Mouse (Mus musculus): Measurements from ENCODE around the gene Olfr1441. TPM values are rescaled to one million over a fixed set of nuclear protein-coding genes. Genes with fewer than 3 reads are reported as not detected.

The Olfr1441 gene
- not detected in 2 replicates for polyA plus RNA-seq (2012; rRNA removed)

DNA sequence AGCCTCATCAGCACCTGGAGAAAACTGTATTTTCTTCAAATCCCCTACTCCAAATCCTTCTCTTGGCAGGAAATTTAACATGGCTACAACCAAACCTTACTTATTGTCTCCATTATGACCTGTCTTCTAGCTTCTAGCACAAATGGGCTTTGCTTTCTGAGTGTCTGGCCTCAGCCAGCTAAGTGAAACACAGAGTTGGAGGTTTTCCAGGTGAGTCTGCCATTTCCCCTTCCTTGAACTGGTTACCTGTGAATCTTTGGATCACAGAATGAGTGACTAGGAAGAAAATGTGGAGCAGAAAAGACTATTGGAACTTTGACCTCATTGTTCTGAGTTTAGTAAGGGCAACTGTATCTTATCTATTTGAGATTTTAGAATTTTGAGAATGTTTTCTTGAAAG, at the start of gene Olfr1441:
Gene Olfr1441, plus strand, starts transcription at position 73 of the 400 bp plus-strand sequence.
- H3K36me3 ChIP-seq (ENCODE audit: control insufficient read depth, insufficient read depth, low read length), result no peaks in the 10 kb centered on the region
- H3K4me1 ChIP-seq (ENCODE audit: control insufficient read depth, insufficient read depth, insufficient read length), result no peaks in the 10 kb centered on the region
- no peak within 1 kb of the TSS for H3K4me3 ChIP-seq (ENCODE audit: extremely low read depth, insufficient read depth, insufficient read length)
- H3K27me3 ChIP-seq (ENCODE audit: control insufficient read depth, insufficient read depth, low read length), result no peaks in the 10 kb centered on the region
- TF ChIP-seq POLR2A (IDR thresholded peaks at IDR 0.05; ENCODE audit: low read depth, low read length) (no peak), CTCF (IDR thresholded peaks at IDR 0.05; ENCODE audit: extremely low read depth, insufficient read depth, insufficient read length, insufficient replicate concordance) (no peak)
- no peak for DNase-seq (ENCODE audit: low read depth in 1 of 2, low spot score in 2 of 2)
- no peak within 1 kb of the TSS for H3K27ac ChIP-seq (ENCODE audit: insufficient read depth, low read length)

DNA sequence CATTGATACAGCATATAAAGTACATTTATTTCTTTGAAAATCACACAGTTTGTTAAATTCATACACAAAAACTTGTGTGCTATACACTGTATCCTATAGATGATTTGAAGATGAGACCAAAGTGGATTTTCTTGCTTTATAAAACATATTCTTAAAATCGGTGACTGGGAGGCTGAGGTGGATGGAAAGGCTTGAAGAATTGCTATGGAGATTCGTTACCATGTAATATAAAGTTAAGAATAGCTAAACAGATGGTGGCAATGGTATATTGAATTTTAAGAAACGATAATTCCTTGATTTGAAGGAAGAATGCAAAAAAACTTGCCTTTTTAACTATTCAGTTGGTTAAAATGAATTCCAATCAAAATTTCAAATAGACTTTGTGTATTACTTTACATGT, 44.2 kb upstream of the Olfr1441 start:
- H3K4me3 ChIP-seq (ENCODE audit: extremely low read depth, insufficient read depth, insufficient read length), result no peak overlapping the region
- DNase-seq (ENCODE audit: low read depth in 1 of 2, low spot score in 2 of 2), result no peak
- no peaks in the 10 kb centered on the region for H3K27me3 ChIP-seq (ENCODE audit: control insufficient read depth, insufficient read depth, low read length)
- no peak overlapping the region for H3K27ac ChIP-seq (ENCODE audit: insufficient read depth, low read length)
- TF ChIP-seq POLR2A (IDR thresholded peaks at IDR 0.05; ENCODE audit: low read depth, low read length) (no peak), CTCF (IDR thresholded peaks at IDR 0.05; ENCODE audit: extremely low read depth, insufficient read depth, insufficient read length, insufficient replicate concordance) (no peak)
- WGBS, result 75% methylated on average over 3 of the region's 3 CpGs
- H3K36me3 ChIP-seq (ENCODE audit: control insufficient read depth, insufficient read depth, low read length), result no peaks in the 10 kb centered on the region
- no peaks in the 10 kb centered on the region for H3K4me1 ChIP-seq (ENCODE audit: control insufficient read depth, insufficient read depth, insufficient read length)

DNA sequence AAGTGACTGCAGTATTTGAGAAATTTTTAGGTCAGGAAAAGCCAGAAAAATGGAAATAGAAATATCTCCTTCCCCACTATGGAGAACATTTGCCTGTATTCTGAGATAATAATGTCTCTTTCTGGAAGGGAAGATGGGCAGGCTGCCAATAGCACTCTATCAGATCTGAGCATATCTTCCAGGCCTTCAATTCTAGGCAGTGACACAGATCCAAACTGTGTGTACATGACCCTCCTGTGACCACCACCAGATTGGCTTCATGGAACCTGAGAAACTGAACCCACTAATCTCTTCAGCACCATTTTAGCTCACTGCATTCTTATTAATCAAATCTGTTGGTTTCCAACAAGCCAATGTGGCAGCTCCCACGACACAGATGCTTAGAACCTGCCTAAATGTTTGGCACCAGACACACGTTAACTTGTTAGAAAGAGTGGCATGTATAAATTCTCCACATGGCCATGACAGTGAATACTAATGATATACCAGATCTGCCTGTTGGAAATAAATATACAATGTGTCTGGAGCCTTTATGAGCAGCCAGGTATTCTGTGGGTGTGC, 42.7 kb upstream of the Olfr1441 start:
- no peaks in the 10 kb centered on the region for H3K36me3 ChIP-seq (ENCODE audit: control insufficient read depth, insufficient read depth, low read length)
- no peaks in the 10 kb centered on the region for H3K27me3 ChIP-seq (ENCODE audit: control insufficient read depth, insufficient read depth, low read length)
- H3K4me3 ChIP-seq (ENCODE audit: extremely low read depth, insufficient read depth, insufficient read length), result no peak overlapping the region
- DNase-seq (ENCODE audit: low read depth in 1 of 2, low spot score in 2 of 2), result no peak
- no peaks in the 10 kb centered on the region for H3K4me1 ChIP-seq (ENCODE audit: control insufficient read depth, insufficient read depth, insufficient read length)
- H3K27ac ChIP-seq (ENCODE audit: insufficient read depth, low read length), result no peak overlapping the region
- 74% methylated on average over 2 of the region's 2 CpGs for WGBS
- TF ChIP-seq POLR2A (IDR thresholded peaks at IDR 0.05; ENCODE audit: low read depth, low read length) (no peak), CTCF (IDR thresholded peaks at IDR 0.05; ENCODE audit: extremely low read depth, insufficient read depth, insufficient read length, insufficient replicate concordance) (no peak)

DNA sequence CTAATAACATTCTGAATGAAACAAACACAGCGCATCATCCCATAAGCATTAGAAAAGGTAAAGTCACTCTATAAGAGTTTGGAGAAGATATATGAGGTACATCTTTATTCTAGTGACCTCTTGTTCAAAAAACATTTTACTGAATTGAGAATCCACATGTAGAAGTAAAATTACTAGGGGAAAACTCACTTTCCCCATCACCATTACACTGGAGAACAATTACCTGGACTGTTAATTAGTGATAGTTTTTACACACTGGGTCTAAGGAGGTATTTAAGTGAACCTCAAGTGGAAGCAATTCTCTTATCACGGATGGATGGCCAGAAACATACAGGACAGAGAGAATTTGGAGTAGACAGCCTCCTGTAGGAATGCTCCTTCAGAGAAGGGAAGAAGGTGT, 30.3 kb upstream of the Olfr1441 start, which contains the start of gene Olfr1440:
Gene Olfr1440, plus strand, starts transcription at position 301 of the 400 bp plus-strand sequence.
- no peak for DNase-seq (ENCODE audit: low read depth in 1 of 2, low spot score in 2 of 2)
- WGBS, result 84% methylated on average over 2 of the region's 2 CpGs
- Histone ChIP-seq H3K27ac (ENCODE audit: insufficient read depth, low read length) (no peak within 1 kb of the TSS), H3K4me1 (ENCODE audit: control insufficient read depth, insufficient read depth, insufficient read length) (no peaks in the 10 kb centered on the region), H3K4me3 (ENCODE audit: extremely low read depth, insufficient read depth, insufficient read length) (no peak within 1 kb of the TSS), H3K27me3 (ENCODE audit: control insufficient read depth, insufficient read depth, low read length) (no peaks in the 10 kb centered on the region), H3K36me3 (ENCODE audit: control insufficient read depth, insufficient read depth, low read length) (no peaks in the 10 kb centered on the region)
- no peak for TF ChIP-seq POLR2A (IDR thresholded peaks at IDR 0.05; ENCODE audit: low read depth, low read length)
- no peak for TF ChIP-seq CTCF (IDR thresholded peaks at IDR 0.05; ENCODE audit: extremely low read depth, insufficient read depth, insufficient read length, insufficient replicate concordance)

DNA sequence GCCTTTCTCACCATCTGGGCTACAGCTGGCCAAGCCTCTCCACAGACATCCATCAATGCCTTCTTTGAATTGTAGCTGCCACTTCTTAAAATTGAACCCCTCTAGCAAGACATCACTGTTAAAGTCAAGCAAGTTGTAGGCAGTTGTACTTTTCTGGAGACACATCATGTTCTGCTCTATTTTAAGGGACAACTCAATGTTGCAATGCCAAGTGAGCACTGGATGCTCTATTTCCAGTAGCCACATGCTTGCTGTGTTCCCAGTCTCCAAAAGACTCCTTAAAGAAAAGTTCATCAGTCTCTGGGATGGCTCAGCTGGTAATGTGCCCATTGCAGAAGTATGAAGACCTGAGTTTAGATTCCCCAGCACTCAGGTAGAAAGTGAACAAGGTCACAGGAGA, 3.5 kb upstream of the Olfr1441 start:
- no peaks in the 10 kb centered on the region for H3K4me1 ChIP-seq (ENCODE audit: control insufficient read depth, insufficient read depth, insufficient read length)
- H3K27ac ChIP-seq (ENCODE audit: insufficient read depth, low read length), result no peak overlapping the region
- no peaks in the 10 kb centered on the region for H3K27me3 ChIP-seq (ENCODE audit: control insufficient read depth, insufficient read depth, low read length)
- no peak for DNase-seq (ENCODE audit: low read depth in 1 of 2, low spot score in 2 of 2)
- H3K4me3 ChIP-seq (ENCODE audit: extremely low read depth, insufficient read depth, insufficient read length), result no peak overlapping the region
- no peaks in the 10 kb centered on the region for H3K36me3 ChIP-seq (ENCODE audit: control insufficient read depth, insufficient read depth, low read length)
- TF ChIP-seq CTCF (IDR thresholded peaks at IDR 0.05; ENCODE audit: extremely low read depth, insufficient read depth, insufficient read length, insufficient replicate concordance) (no peak), POLR2A (IDR thresholded peaks at IDR 0.05; ENCODE audit: low read depth, low read length) (no peak)

DNA sequence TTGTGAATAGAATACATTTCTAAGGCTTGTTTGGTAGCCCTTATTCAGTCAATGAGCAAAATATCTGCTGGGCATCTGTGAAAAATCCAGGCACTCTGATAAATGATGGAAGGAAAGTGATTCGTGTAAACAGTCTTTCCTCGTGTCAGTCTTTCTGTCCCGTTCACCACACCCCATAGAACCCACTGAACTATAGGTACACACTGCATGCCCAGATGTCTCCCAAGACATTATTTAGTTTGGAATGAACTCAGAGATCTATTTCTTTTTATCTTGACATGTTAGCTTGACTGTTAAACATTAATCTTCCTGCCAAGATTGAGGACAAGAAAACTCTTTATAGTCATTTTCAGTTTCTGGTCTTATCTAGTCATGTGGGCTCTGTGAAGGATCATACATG, 1.1 kb downstream of the Olfr1441 start:
- Histone ChIP-seq H3K36me3 (ENCODE audit: control insufficient read depth, insufficient read depth, low read length) (no peaks in the 10 kb centered on the region), H3K27me3 (ENCODE audit: control insufficient read depth, insufficient read depth, low read length) (no peaks in the 10 kb centered on the region), H3K27ac (ENCODE audit: insufficient read depth, low read length) (no peak overlapping the region), H3K4me3 (ENCODE audit: extremely low read depth, insufficient read depth, insufficient read length) (no peak overlapping the region), H3K4me1 (ENCODE audit: control insufficient read depth, insufficient read depth, insufficient read length) (no peaks in the 10 kb centered on the region)
- no peak for DNase-seq (ENCODE audit: low read depth in 1 of 2, low spot score in 2 of 2)
- no peak for TF ChIP-seq POLR2A (IDR thresholded peaks at IDR 0.05; ENCODE audit: low read depth, low read length)
- no peak for TF ChIP-seq CTCF (IDR thresholded peaks at IDR 0.05; ENCODE audit: extremely low read depth, insufficient read depth, insufficient read length, insufficient replicate concordance)
- WGBS, result 87% methylated on average over 3 of the region's 3 CpGs

DNA sequence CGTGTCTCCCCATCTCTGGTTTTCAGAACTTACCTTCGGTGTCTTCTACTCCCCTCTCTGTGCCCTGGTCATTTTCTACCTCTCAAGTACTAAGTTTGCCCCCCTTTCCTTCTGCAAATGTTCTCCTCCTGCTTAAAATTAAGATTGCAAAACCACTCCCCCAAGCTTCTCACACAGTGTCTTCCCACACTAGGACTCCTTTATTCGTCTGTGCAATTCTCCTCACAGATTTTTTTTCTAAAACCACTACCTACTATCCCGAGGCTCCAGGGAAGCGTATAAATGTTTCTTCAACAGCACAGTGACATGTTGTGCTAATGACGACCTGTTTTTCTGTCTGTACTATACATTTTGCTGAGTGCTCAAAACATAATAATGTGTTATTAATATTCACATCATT, 3.3 kb downstream of the Olfr1441 start:
- Histone ChIP-seq H3K27ac (ENCODE audit: insufficient read depth, low read length) (no peak overlapping the region), H3K36me3 (ENCODE audit: control insufficient read depth, insufficient read depth, low read length) (no peaks in the 10 kb centered on the region), H3K4me1 (ENCODE audit: control insufficient read depth, insufficient read depth, insufficient read length) (no peaks in the 10 kb centered on the region), H3K27me3 (ENCODE audit: control insufficient read depth, insufficient read depth, low read length) (no peaks in the 10 kb centered on the region), H3K4me3 (ENCODE audit: extremely low read depth, insufficient read depth, insufficient read length) (no peak overlapping the region)
- WGBS, result 75% methylated on average over 6 of the region's 6 CpGs
- TF ChIP-seq POLR2A (IDR thresholded peaks at IDR 0.05; ENCODE audit: low read depth, low read length) (no peak), CTCF (IDR thresholded peaks at IDR 0.05; ENCODE audit: extremely low read depth, insufficient read depth, insufficient read length, insufficient replicate concordance) (no peak)
- no peak for DNase-seq (ENCODE audit: low read depth in 1 of 2, low spot score in 2 of 2)

Measured in spleen, adult 2 months (tissue).